Mouse (Mus musculus) frontal cortex, adult (tissue): Measurements from ENCODE around the gene Iqcf3.
"Not testable (repeated sequence)": the region's sequence is repeated elsewhere in the genome, so short reads cannot be mapped to it uniquely, and the experiment has no call there.

Experiments
- ATAC-seq: cut with Nextera tagmentation; 2 replicates; pipeline ENCODE4 v1.9.2; 2017; ENCODE audit warnings: mild to moderate bottlenecking, moderate library complexity, mixed read lengths; ENCODE audit not compliant: low TSS enrichment

Iqcf3 gene

GRCm38 (mm10) chr9:106561531-106561930 is at the start of gene Iqcf3:
Gene Iqcf3 (minus strand): TSS chr9:106561631.
- no peak for ATAC-seq

GRCm38 (mm10) chr9:106610727-106611126 is 49.3 kb upstream of the Iqcf3 start:
- no peak for ATAC-seq

GRCm38 (mm10) chr9:106600546-106600945 is 39.1 kb upstream of the Iqcf3 start:
- ATAC-seq = no peak; the same call in 1 of the 2 replicates

GRCm38 (mm10) chr9:106598466-106598865 is 37.0 kb upstream of the Iqcf3 start:
- ATAC-seq = no peak

GRCm38 (mm10) chr9:106595836-106596235 is 34.4 kb upstream of the Iqcf3 start:
- ATAC-seq = peak; percentile 8; the same call in 1 of the 2 replicates

GRCm38 (mm10) chr9:106595402-106595801 is 34.0 kb upstream of the Iqcf3 start:
- not testable (repeated sequence) for ATAC-seq

GRCm38 (mm10) chr9:106592158-106592557 is 30.7 kb upstream of the Iqcf3 start:
- ATAC-seq = no peak

GRCm38 (mm10) chr9:106582552-106582951 is 21.1 kb upstream of the Iqcf3 start:
- ATAC-seq = peak; percentile 73; the same call in 1 of the 2 replicates

GRCm38 (mm10) chr9:106580016-106580415 is 18.6 kb upstream of the Iqcf3 start:
- ATAC-seq = peak; percentile 60

- ATAC-seq = peak; percentile 52; the same call in 1 of the 2 replicates
These were observed 14.7 kb upstream of the Iqcf3 start for GRCm38 (mm10) chr9:106576112-106576511.

- ATAC-seq = no peak
These were observed 11.9 kb upstream of the Iqcf3 start for GRCm38 (mm10) chr9:106573366-106573765.

- no peak for ATAC-seq
These were observed 10.8 kb upstream of the Iqcf3 start for GRCm38 (mm10) chr9:106572186-106572585.

- no peak for ATAC-seq
These were observed 9.5 kb upstream of the Iqcf3 start, which contains the start of gene Iqcf4 for GRCm38 (mm10) chr9:106570896-106571295. Gene Iqcf4 (minus strand): TSS chr9:106570996.

GRCm38 (mm10) chr9:106566437-106566836 is 5.0 kb upstream of the Iqcf3 start:
- no peak for ATAC-seq

GRCm38 (mm10) chr9:106564025-106564424 is 2.6 kb upstream of the Iqcf3 start:
- ATAC-seq = peak; percentile 83

- ATAC-seq = no peak
These were observed 860 bp upstream of the Iqcf3 start for GRCm38 (mm10) chr9:106562291-106562690.

GRCm38 (mm10) chr9:106534975-106535374 is 26.5 kb downstream of the Iqcf3 start:
- ATAC-seq = peak; percentile 56

- ATAC-seq = no peak
These were observed 27.1 kb downstream of the Iqcf3 start for GRCm38 (mm10) chr9:106534296-106534695.

- peak; percentile 83 for ATAC-seq
These were observed 29.6 kb downstream of the Iqcf3 start for GRCm38 (mm10) chr9:106531833-106532232.

- ATAC-seq = no peak
These were observed 41.5 kb downstream of the Iqcf3 start for GRCm38 (mm10) chr9:106519909-106520308.

GRCm38 (mm10) chr9:106519433-106519832 is 42.0 kb downstream of the Iqcf3 start:
- ATAC-seq = no peak

- ATAC-seq = no peak
These were observed 47.2 kb downstream of the Iqcf3 start, which contains the start of gene Iqcf5 for GRCm38 (mm10) chr9:106514273-106514672. Gene Iqcf5 (plus strand): TSS chr9:106514573.

GRCm38 (mm10) chr9:106513566-106513965 is 47.9 kb downstream of the Iqcf3 start:
- no peak for ATAC-seq
